Mouse (Mus musculus) forebrain, embryonic 13.5 days (tissue): ENCODE results near the gene Olfr137. TPM values are rescaled to one million over a fixed set of nuclear protein-coding genes. Genes with fewer than 3 reads are reported as not detected.

Experiments used
- ATAC-seq: fragments of 200-750 bp; cut with Nextera tagmentation; 2 replicates; pipeline ENCODE4 v1.8.0; 2017
- H3K27ac ChIP-seq: fragments of 300-500 bp; sonication (generic); 2 replicates; pipeline ENCODE4 v1.5.1; 2015; ENCODE audit warnings: inconsistent platforms, mild to moderate bottlenecking, moderate library complexity
- H3K27me3 ChIP-seq: fragments of 300-500 bp; sonication (generic); 2 replicates; pipeline ENCODE4 v1.6.1; 2015; ENCODE audit warnings: mild to moderate bottlenecking, inconsistent platforms
- H3K36me3 ChIP-seq: fragments of 300-500 bp; sonication (generic); 2 replicates; pipeline ENCODE4 v1.6.1; 2015; ENCODE audit warnings: mild to moderate bottlenecking, inconsistent platforms; ENCODE audit not compliant: poor library complexity, severe bottlenecking
- H3K4me1 ChIP-seq: fragments of 300-500 bp; sonication (generic); 2 replicates; pipeline ENCODE4 v1.6.1; 2015; ENCODE audit warnings: inconsistent platforms
- H3K4me2 ChIP-seq: fragments of 300-500 bp; sonication (generic); 2 replicates; pipeline ENCODE4 v1.6.1; 2015; ENCODE audit warnings: inconsistent platforms, mild to moderate bottlenecking, moderate library complexity
- H3K4me3 ChIP-seq: fragments of 300-500 bp; sonication (generic); 2 replicates; pipeline ENCODE4 v1.5.1; 2015; ENCODE audit warnings: mild to moderate bottlenecking, inconsistent platforms
- H3K9ac ChIP-seq: fragments of 300-500 bp; sonication (generic); 2 replicates; pipeline ENCODE4 v1.6.1; 2015; ENCODE audit warnings: mild to moderate bottlenecking, inconsistent platforms
- H3K9me3 ChIP-seq: fragments of 300-500 bp; sonication (generic); replicated peaks from 2 replicates; pipeline ENCODE4 v1.6.1; 2016; ENCODE audit warnings: inconsistent platforms
- WGBS: fragments of 180-500 bp; shearing (Covaris S2); methylation state at CpG from one replicate; pipeline ENCODE4 v1.1.7; 2015; 5-methylcytosine and 5-hydroxymethylcytosine counted together
- polyA plus RNA-seq: library from polyadenylated mRNA; unstranded; fragments of >200 nt; fragmentation: Nextera tagmentation; extraction: Ambion mirVana; gene quantifications from 2 replicates; pipeline ENCODE4 v1.2.1, GENCODE M21; 2015

The Olfr137 gene
- polyA plus RNA-seq: not detected in 2 replicates

- Histone ChIP-seq H3K9me3 (peaks cover 8% of the 10 kb centered on the region; the same call in 1 of the 2 replicates), H3K9ac (no peak within 1 kb of the TSS), H3K36me3 (no peaks in the 10 kb centered on the region), H3K4me2 (no peak within 1 kb of the TSS), H3K4me1 (no peaks in the 10 kb centered on the region), H3K27me3 (no peaks in the 10 kb centered on the region), H3K4me3 (no peak within 1 kb of the TSS), H3K27ac (no peak within 1 kb of the TSS)
- ATAC-seq: no peak
These were observed at the start of gene Olfr137 for GRCm38 (mm10) chr17:38307470-38307869. Olfr137 (minus strand) TSS chr17:38307570.

GRCm38 (mm10) chr17:38329531-38329930 is 22.2 kb upstream of the Olfr137 start, which contains the start of gene Olfr136:
Olfr136 (plus strand) TSS chr17:38329831.
- no peak within 1 kb of the TSS for H3K4me2 ChIP-seq
- H3K9ac ChIP-seq: no peak within 1 kb of the TSS
- peaks cover 11% of the 10 kb centered on the region; the same call in 1 of the 2 replicates for H3K9me3 ChIP-seq
- no peaks in the 10 kb centered on the region for H3K27me3 ChIP-seq
- no peaks in the 10 kb centered on the region for H3K36me3 ChIP-seq
- no peaks in the 10 kb centered on the region for H3K4me1 ChIP-seq
- H3K27ac ChIP-seq: no peak within 1 kb of the TSS
- ATAC-seq: no peak
- H3K4me3 ChIP-seq: no peak within 1 kb of the TSS

- Histone ChIP-seq H3K4me1 (no peaks in the 10 kb centered on the region), H3K9me3 (0 out of 2 replicates have a peak, but pooled peaks cover 5% of the 10 kb centered on the region), H3K36me3 (no peaks in the 10 kb centered on the region), H3K27ac (no peak within 1 kb of the TSS), H3K9ac (no peak within 1 kb of the TSS), H3K4me2 (no peak within 1 kb of the TSS), H3K4me3 (no peak within 1 kb of the TSS), H3K27me3 (no peaks in the 10 kb centered on the region)
- WGBS: 75% methylated on average over 1 of the region's 1 CpGs
- ATAC-seq: no peak
These were observed 46.6 kb downstream of the Olfr137 start, which contains the start of gene Olfr138 for GRCm38 (mm10) chr17:38260735-38261134. Olfr138 (plus strand) TSS chr17:38261035.

Other genes starting within 250 kb of the Olfr137 start
- gene Olfr129, start 247.5 kb downstream of the Olfr137 start, polyA plus RNA-seq: not detected in 2 replicates
- not detected in 2 replicates for gene Olfr130, start 243.6 kb downstream of the Olfr137 start, polyA plus RNA-seq
- gene Olfr131, start 218.9 kb downstream of the Olfr137 start, polyA plus RNA-seq: not detected in 2 replicates
- gene Olfr132, start 173.0 kb downstream of the Olfr137 start, polyA plus RNA-seq: not detected in 2 replicates
- not detected in 2 replicates for gene Olfr133, start 162.3 kb downstream of the Olfr137 start, polyA plus RNA-seq
- not detected in 2 replicates for gene Olfr134, start 136.2 kb downstream of the Olfr137 start, polyA plus RNA-seq
- gene Olfr135, start 103.2 kb downstream of the Olfr137 start, polyA plus RNA-seq: not detected in 2 replicates
- gene Olfr138, start 46.5 kb downstream of the Olfr137 start, polyA plus RNA-seq: not detected in 2 replicates
- not detected in 2 replicates for gene Olfr136, start 22.3 kb upstream of the Olfr137 start, polyA plus RNA-seq
- gene Esp36, start 112.6 kb upstream of the Olfr137 start, polyA plus RNA-seq: not detected in 2 replicates
- not detected in 2 replicates for gene Esp34, start 246.6 kb upstream of the Olfr137 start, polyA plus RNA-seq